Mouse (Mus musculus) MN1 (cell line): Measurements from ENCODE around the gene Cep135.

Source experiments
- DNase-seq: peaks from one replicate; pipeline ENCODE4 v3.0.0-alpha.2; 2016; ENCODE audit warnings: low spot score

The Cep135 gene

DNA sequence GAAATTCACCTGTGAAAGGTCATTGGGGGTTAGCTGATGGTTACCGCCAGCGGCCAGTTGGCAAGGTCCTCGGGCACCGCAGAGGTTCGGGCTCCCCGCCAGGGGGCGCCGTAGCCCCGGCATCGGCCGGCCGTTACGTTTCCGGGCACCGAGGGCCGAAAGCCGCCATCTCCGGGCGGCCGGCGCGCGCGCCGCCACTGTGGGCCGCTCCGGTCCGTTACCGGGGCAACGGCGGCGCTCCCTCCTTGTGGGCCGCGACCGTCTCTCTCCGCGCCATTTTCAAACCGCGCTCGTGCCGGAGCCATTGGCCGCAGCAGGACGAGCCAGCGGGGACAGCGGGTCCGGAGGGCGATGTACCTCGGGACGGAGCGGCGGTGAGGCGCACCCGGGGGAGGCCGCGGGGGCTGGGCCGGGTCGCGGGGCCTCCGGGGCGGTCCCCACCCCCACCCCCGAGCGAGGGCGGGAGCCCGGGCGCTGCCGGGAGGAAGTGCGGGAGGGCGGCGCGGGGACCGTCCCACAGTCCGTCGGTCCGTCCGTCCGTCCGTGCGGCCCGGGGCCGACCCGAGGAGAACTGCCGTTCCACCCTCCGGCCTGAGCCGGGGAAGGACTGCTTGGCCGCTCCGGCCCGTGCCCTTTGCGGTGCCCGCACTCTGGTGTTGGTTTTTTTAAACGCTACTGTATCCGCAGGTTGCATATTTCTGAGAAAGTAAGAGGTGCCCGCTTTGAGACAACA is at the start of gene Cep135:
Gene Cep135 (plus strand): TSS at position 148 of the 733 bp plus-strand sequence.
- DNase-seq: peak; percentile 86

DNA sequence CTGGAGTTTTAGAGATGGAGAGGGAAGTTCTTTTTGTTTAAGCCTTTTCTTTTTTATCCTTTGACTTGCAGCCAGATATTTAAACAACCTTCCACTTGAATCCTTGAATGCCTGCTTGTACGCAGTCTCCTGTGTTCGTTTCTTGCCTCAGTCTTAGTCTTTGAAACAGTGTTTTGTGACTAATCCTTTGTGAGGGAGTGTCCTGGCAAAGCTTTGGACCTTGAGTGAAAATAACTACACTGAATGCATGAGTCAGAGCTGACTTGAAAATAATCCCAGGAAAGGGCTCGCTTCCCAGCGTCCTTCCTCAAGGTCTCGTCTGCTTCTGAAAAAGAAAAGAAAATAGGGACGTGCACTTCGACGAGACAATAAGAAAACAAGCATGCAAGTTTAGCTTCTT is 48.3 kb upstream of the Cep135 start:
- no peak for DNase-seq

DNA sequence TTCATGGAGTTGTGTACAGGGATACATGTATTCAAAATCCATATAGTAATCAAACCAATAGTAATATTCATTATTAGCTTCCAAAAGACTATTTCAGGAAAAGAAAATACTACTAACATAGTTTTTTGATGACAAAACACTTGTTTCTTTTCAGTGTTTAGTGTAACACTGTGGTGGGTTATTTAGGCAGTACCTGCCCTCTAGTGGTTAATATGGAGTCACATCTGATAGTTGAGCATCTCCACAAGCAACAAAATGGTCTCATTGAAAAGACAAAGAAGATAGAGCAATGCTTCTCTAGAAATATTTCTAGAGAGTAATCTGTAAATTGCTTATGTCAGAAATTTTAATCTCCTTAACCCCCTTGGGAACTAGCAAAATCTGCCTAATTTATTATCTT is 47.7 kb upstream of the Cep135 start:
- DNase-seq: no peak

DNA sequence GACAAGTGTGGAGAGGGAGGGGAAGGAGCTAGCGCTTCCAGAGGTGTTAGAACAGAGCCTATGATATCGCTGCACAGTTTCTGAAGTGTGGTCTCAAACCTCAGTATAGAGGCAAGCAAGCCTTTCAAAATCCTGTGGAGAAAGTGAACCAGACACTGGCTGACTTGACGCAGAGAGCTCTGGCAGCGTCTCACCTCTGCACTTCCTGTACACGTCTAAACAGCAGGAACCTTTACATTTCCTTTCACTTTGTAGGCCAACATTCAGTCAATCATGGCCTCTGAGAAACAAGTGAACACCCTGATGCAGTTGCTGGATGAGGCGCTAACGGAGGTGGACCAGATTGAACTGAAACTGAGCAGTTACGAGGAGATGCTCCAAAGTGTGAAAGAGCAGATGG is 45.3 kb upstream of the Cep135 start:
- DNase-seq: no peak

DNA sequence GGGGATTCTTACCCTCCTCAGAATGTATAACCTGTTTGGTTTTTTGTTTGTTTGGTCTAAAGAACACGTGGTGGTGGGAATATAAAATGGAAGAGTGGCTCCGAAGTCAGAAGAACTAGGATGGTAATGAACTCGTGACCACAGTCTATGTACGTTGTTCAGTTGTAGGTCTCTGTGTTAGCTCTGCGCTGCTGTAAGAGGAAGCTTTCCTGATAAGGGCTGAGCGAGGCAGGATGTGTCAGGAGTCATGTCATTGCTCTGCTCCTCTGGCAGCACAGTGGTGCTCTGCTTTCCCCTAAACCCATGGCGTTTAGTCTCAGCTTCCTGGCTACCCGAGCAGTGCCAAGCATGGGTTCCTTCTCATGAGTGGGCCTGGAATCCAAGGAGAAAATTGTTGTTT is 38.1 kb upstream of the Cep135 start:
- no peak for DNase-seq

DNA sequence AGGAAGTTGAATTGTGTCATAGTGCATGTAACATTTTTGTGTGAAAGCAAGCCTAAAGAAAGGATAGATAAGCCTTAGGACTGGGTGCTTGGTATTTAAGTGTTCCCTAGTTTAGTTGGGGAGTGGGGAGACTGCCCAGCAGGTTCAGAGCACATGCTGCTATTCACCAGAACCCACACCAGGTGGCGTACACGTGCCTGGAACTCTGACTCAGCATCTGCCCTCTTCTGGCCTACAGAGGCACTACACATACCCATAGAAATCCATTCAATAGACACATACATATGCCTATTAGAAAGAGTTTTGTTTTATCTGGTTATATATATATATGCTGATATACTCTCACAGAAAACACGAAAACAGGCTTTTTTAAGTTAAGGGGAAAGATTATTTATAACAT is 23.2 kb upstream of the Cep135 start:
- no peak for DNase-seq

DNA sequence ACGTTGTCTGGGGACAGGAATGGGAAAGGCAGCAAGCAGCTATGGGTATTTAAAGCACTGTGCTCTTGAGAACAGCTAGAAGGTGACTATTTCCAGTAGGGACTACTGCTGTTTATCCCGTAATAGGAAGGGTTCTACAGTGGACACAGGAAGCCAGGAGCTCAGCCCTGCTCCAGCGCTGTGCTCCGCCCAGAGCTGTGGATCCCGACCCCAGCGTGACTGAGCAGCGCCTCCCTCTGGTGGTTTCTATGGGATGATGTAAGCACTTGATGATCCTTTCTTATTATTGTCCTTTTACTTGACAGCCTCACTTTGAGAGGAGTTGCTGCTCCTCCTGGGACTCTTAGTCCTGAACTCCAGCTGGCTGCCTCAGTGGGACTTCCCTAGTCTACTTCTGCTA is 14.2 kb upstream of the Cep135 start:
- DNase-seq: no peak

GRCm38 (mm10) chr5:76577026-76577425 is 11.5 kb upstream of the Cep135 start:
- no peak for DNase-seq

- no peak for DNase-seq
These were observed 3.1 kb upstream of the Cep135 start for GRCm38 (mm10) chr5:76585378-76585777.

GRCm38 (mm10) chr5:76589311-76589710 is 813 bp downstream of the Cep135 start:
- peak; percentile 7 for DNase-seq

- no peak for DNase-seq
These were observed 1.5 kb downstream of the Cep135 start for GRCm38 (mm10) chr5:76590009-76590408.

GRCm38 (mm10) chr5:76591885-76592284 is 3.4 kb downstream of the Cep135 start:
- DNase-seq: no peak

- DNase-seq: no peak
These were observed 21.3 kb downstream of the Cep135 start for GRCm38 (mm10) chr5:76609702-76610370.

GRCm38 (mm10) chr5:76612867-76613499 is 24.5 kb downstream of the Cep135 start:
- no peak for DNase-seq

DNA sequence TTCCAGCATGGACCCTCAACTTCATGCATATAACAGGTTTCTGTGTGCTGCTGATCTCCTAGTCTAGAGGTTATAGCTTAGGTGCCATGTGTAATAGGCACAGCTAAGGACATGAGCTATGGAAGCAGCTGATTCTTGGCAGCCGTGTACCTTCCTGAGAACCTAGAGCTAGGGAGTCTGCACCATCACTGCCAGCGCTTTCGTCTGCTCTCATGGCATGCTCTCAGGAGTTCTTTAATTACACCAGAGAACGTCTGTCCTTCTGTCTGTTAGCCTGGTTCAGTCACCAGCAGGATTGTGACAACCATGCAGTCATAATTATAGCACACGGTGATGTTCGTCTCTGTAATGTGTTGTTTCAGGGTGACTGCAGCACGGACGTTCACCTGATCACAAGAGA is 26.8 kb downstream of the Cep135 start:
- no peak for DNase-seq

- DNase-seq: no peak
These were observed 27.8 kb downstream of the Cep135 start for GRCm38 (mm10) chr5:76616196-76616747.

DNA sequence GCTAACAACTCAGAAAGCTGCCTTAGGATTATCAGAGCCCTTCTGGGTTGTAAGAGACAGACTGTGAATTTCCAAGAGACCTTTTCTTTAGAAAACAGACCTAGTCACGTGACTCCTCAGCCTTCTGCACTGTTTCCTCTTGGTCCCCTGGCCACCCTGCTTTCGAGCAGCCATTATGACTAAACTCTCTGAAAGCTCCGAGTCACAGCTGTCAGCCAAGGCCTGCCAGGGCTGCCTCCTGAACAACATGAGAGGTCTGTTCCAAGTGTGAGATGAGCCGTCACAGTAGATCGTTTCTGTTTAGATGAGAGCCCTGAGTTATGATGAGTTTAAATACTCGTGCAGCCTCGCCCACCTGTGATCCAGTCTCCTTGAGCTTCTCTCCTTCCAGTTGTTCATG is 30.3 kb downstream of the Cep135 start:
- no peak for DNase-seq

- no peak for DNase-seq
These were observed 35.3 kb downstream of the Cep135 start for GRCm38 (mm10) chr5:76623759-76624158.

- no peak for DNase-seq
These were observed 39.3 kb downstream of the Cep135 start for GRCm38 (mm10) chr5:76627770-76628169.

DNA sequence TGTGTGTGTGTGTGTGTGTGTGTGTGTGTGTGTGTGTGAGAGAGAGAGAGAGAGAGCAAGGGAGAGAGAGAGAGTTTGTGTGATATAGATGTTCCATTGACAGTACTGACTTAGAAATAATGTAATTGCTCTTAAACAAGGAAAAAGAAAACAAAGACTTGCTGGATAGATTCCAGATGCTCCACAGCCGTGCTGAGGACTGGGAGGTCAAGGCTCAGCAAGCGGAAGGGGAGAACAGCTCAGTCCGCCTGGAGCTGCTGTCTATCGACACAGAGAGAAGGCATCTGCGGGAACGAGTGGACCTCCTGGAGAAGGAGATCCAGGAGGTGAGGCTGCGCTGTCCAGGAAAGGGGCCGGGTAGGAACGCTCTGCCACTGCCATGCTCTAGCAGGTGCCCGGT is 45.5 kb downstream of the Cep135 start:
- no peak for DNase-seq

- DNase-seq: no peak
These were observed 47.1 kb downstream of the Cep135 start for GRCm38 (mm10) chr5:76635592-76635991.

GRCm38 (mm10) chr5:76642076-76642475 is 53.6 kb downstream of the Cep135 start:
- DNase-seq: no peak

GRCm38 (mm10) chr5:76644234-76644633 is 55.7 kb downstream of the Cep135 start:
- DNase-seq: no peak
